Mouse (Mus musculus): Measurements from ENCODE around the gene Erlin1.

- no peak for TF ChIP-seq MAX (IDR thresholded peaks at IDR 0.05)
- TF ChIP-seq CTCF (IDR thresholded peaks at IDR 0.05; ENCODE audit: control insufficient read depth, insufficient read depth, insufficient read length) = no peak
- TF ChIP-seq USF1 (IDR thresholded peaks at IDR 0.05; ENCODE audit: low read depth) = no peak
- TF ChIP-seq CEBPB (IDR thresholded peaks at IDR 0.05; ENCODE audit: low read depth) = no peak
- TF ChIP-seq MYOG (IDR thresholded peaks at IDR 0.05; ENCODE audit: control insufficient read depth, extremely low read depth, insufficient read length) = no peak
These were observed 71.5 kb downstream of the Erlin1 start for GRCm38 (mm10) chr19:43998101-43998500.
